Mouse (Mus musculus): ENCODE measurements around the gene Usp47. TPM values are rescaled to one million over a fixed set of nuclear protein-coding genes. Genes with fewer than 3 reads are reported as not detected.

Usp47 gene
- total RNA-seq (2015; ENCODE audit: low replicate concordance) (15.3 and 19.4 TPM in 2 replicates), total RNA-seq (2017; ENCODE audit: low replicate concordance) (35.2 and 42.5 TPM in 2 replicates)

- peak; percentile 86 for ATAC-seq (replicated peaks; ENCODE audit: low FRiP score, poor library complexity, severe bottlenecking)
These were observed at the start of gene Usp47 for GRCm38 (mm10) chr7:112023150-112023600. Gene Usp47, plus strand, starts transcription at chr7:112023504.

DNA sequence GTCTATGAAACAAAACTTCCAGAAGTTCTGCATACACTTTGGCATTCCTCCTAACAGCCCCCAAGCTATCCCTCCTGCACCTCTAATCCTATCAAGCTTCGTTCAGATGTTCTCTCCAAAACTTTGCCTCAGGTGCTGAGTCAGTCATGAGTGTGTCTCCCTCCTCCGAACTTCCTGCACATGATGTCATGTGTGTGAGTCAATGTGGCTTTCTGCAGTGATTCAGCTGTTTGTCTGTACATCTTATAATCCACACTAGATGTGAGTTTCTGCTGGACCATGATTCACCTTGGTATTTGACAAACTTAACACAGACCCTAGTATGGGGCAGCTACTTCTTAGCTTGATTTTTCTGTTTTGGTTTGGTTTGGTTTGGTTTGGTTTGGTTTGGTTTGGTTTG is 46.9 kb upstream of the Usp47 start:
- no peak for ATAC-seq (replicated peaks; ENCODE audit: low FRiP score, poor library complexity, severe bottlenecking)

GRCm38 (mm10) chr7:111977871-111978270 is 45.4 kb upstream of the Usp47 start:
- ATAC-seq (replicated peaks; ENCODE audit: low FRiP score, poor library complexity, severe bottlenecking), result no peak

- no peak for ATAC-seq (replicated peaks; ENCODE audit: low FRiP score, poor library complexity, severe bottlenecking)
These were observed 41.0 kb upstream of the Usp47 start for GRCm38 (mm10) chr7:111982296-111982695.

- ATAC-seq (replicated peaks; ENCODE audit: low FRiP score, poor library complexity, severe bottlenecking), result no peak
These were observed 38.8 kb upstream of the Usp47 start for GRCm38 (mm10) chr7:111984530-111984929.

DNA sequence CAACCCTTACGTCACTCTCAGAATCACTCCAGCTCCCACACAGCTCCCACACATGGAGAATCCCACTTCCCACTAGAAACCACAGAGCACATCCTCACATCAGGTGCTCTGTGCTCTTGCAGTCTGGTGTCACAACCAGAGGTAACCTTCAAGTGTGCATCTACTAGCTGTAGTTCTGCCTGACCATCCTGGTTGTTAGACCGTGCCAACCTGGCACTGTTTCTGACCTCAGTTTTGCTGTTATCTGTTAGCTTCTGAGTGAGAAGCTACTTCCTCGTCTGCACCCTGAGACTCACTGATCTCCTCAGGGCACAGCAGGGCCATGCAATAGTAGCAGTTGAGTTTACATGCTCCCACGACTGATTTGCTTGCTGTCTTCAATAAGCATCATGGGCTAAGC is 38.0 kb upstream of the Usp47 start:
- no peak for ATAC-seq (replicated peaks; ENCODE audit: low FRiP score, poor library complexity, severe bottlenecking)

- ATAC-seq (replicated peaks; ENCODE audit: low FRiP score, poor library complexity, severe bottlenecking), result no peak
These were observed 36.4 kb upstream of the Usp47 start for GRCm38 (mm10) chr7:111986906-111987305.

- no peak for ATAC-seq (replicated peaks; ENCODE audit: low FRiP score, poor library complexity, severe bottlenecking)
These were observed 25.9 kb upstream of the Usp47 start for GRCm38 (mm10) chr7:111997441-111997840.

DNA sequence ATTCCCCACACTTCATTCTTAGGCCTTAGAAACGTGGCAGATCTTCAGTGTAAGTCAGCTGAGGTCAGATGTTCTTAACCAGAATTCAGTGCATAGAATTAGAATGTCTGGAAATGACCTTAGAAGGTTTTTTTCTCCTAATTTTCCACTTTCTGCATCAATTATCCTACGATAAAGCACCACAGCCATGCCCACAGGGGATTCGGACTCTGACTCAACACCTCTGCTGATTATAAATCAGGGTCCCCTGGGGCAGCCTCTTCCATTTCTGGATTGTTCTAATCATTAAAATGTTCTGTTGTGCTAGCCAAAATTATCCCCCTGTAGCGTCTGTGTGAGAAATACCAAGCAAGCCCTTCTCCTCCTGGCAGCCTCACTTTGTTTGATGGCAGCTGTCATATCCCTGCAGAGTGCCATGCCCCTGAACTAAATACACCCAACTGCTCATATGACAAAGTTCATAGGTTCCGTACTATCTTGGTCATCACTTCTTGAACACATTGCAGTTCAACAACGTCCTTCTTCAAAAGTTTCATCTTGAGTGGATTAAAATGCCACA is 24.8 kb upstream of the Usp47 start:
- no peak for ATAC-seq (replicated peaks; ENCODE audit: low FRiP score, poor library complexity, severe bottlenecking)

DNA sequence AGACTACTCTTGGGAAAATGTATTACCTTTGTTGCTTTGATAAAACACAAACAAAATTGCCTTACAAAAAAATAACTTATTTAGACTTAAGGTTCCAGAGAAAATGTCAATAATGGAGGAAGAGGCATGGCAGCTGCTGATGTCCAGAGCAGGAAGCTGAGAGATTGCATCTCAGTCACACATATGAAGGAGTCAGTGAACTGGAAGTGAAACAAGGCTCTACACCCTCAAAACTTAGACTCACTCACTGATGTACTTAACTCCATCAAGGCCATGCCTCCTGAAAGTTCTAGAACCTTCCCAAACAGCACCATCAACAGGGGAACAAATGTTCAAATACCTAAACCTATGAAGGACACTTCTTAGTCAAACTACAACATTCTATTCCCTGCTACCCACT is 23.9 kb upstream of the Usp47 start:
- ATAC-seq (replicated peaks; ENCODE audit: low FRiP score, poor library complexity, severe bottlenecking), result no peak

GRCm38 (mm10) chr7:112000166-112000565 is 23.1 kb upstream of the Usp47 start:
- ATAC-seq (replicated peaks; ENCODE audit: low FRiP score, poor library complexity, severe bottlenecking), result no peak

GRCm38 (mm10) chr7:112010511-112010910 is 12.8 kb upstream of the Usp47 start:
- no peak for ATAC-seq (replicated peaks; ENCODE audit: low FRiP score, poor library complexity, severe bottlenecking)

- no peak for ATAC-seq (replicated peaks; ENCODE audit: low FRiP score, poor library complexity, severe bottlenecking)
These were observed 12.3 kb upstream of the Usp47 start for GRCm38 (mm10) chr7:112010976-112011375.

- ATAC-seq (replicated peaks; ENCODE audit: low FRiP score, poor library complexity, severe bottlenecking), result no peak
These were observed 11.2 kb upstream of the Usp47 start for GRCm38 (mm10) chr7:112012102-112012501.

GRCm38 (mm10) chr7:112012621-112013177 is 10.6 kb upstream of the Usp47 start:
- no peak for ATAC-seq (replicated peaks; ENCODE audit: low FRiP score, poor library complexity, severe bottlenecking)

GRCm38 (mm10) chr7:112014148-112014547 is 9.2 kb upstream of the Usp47 start:
- no peak for ATAC-seq (replicated peaks; ENCODE audit: low FRiP score, poor library complexity, severe bottlenecking)

- ATAC-seq (replicated peaks; ENCODE audit: low FRiP score, poor library complexity, severe bottlenecking), result peak; percentile 51
These were observed 676 bp upstream of the Usp47 start for GRCm38 (mm10) chr7:112022506-112023149.

- peak; percentile 63 for ATAC-seq (replicated peaks; ENCODE audit: low FRiP score, poor library complexity, severe bottlenecking)
These were observed 519 bp downstream of the Usp47 start for GRCm38 (mm10) chr7:112023601-112024445.

GRCm38 (mm10) chr7:112024446-112024730 is 1.1 kb downstream of the Usp47 start:
- no peak for ATAC-seq (replicated peaks; ENCODE audit: low FRiP score, poor library complexity, severe bottlenecking)

GRCm38 (mm10) chr7:112024856-112025255 is 1.6 kb downstream of the Usp47 start:
- ATAC-seq (replicated peaks; ENCODE audit: low FRiP score, poor library complexity, severe bottlenecking), result no peak

GRCm38 (mm10) chr7:112030594-112030993 is 7.3 kb downstream of the Usp47 start:
- no peak for ATAC-seq (replicated peaks; ENCODE audit: low FRiP score, poor library complexity, severe bottlenecking)

Data from erythroblast, adult 5-6 weeks (primary cell).